Mouse (Mus musculus): Measurements from ENCODE around the gene Tle4. TPM values are rescaled to one million over a fixed set of nuclear protein-coding genes. Genes with fewer than 3 reads are reported as not detected.

Gene Tle4
- total and polyA plus RNA-seq, 2 experiments, result 5.4 to 5.5 TPM

DNA sequence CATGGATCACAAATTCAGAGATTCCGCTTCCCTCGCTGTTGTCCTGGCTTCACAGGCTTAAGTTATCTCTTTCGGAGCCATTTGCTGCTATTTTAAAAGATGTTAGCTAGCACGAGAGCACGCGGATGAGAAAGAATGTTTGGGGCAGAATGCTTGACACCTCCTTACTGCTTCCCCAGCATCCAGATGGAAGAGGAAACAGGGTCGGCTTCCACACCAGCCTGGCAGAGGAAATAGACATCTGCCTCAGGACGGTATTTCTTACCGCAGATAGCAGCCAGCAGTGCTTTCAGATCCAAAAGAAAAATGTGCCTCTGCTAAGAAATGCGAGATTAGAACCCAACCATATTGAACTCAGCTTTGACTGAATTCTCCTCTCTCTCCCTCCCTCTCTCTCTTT, 191.2 kb downstream of the Tle4 start:
- Histone ChIP-seq H3K27ac (replicated peaks; ENCODE audit: insufficient read depth, low read depth, low read length) (no peak overlapping the region), H3K36me3 (ENCODE audit: control insufficient read depth, insufficient read depth, low read length) (no peaks in the 10 kb centered on the region), H3K9ac (ENCODE audit: low read depth, low read length) (no peak overlapping the region), H3K4me3 (ENCODE audit: insufficient read depth, low read depth, low read length) (no peak overlapping the region), H3K27me3 (ENCODE audit: control insufficient read depth, insufficient read depth, low read length) (no peaks in the 10 kb centered on the region), H3K4me1 (ENCODE audit: control insufficient read depth, insufficient read depth, low read length) (no peaks in the 10 kb centered on the region), H3K79me2 (ENCODE audit: control insufficient read depth, insufficient read depth, low read length) (no peaks in the 10 kb centered on the region)
- WGBS, result 74% methylated on average over 10 of the region's 10 CpGs
- DNase-seq (ENCODE audit: extremely low read depth, low read depth, low spot score), result no peak
- TF ChIP-seq POLR2A (IDR thresholded peaks at IDR 0.05; ENCODE audit: extremely low read depth, insufficient read depth, low read length) (no peak), CTCF (IDR thresholded peaks at IDR 0.05; ENCODE audit: low read depth, low read length) (no peak)
